Mouse (Mus musculus) telencephalon, adult 2 months (tissue): ENCODE measurements at regions not wholly inside any gene's neighbourhood (a gene's known extent, or its start where the extent isn't known, plus 50 kb on each side); places are given as distances from the start of the nearest gene placed in this dataset.

Source experiments
- DNase-seq: peaks from one replicate; pipeline ENCODE4 v3.0.0-alpha.2; 2011; ENCODE audit warnings: low read depth, low spot score

GRCm38 (mm10) chr11:57958233-57958632, 50.6 kb upstream of the Larp1 start:
- DNase-seq, result no peak

- DNase-seq, result no peak
Measured at GRCm38 (mm10) chr11:57956909-57957308, 52.0 kb upstream of the Larp1 start.

- no peak for DNase-seq
Measured at GRCm38 (mm10) chr11:57956076-57956475, 52.8 kb upstream of the Larp1 start.

- DNase-seq, result no peak
Measured at GRCm38 (mm10) chr11:57955476-57955875, 53.4 kb upstream of the Larp1 start.

GRCm38 (mm10) chr11:57954510-57955184, 54.2 kb upstream of the Larp1 start:
- DNase-seq, result no peak

GRCm38 (mm10) chr11:57953694-57954093, 55.2 kb upstream of the Larp1 start:
- DNase-seq, result no peak

- DNase-seq, result no peak
Measured at GRCm38 (mm10) chr11:57952619-57953018, 56.2 kb upstream of the Larp1 start.

GRCm38 (mm10) chr11:57951541-57952326, 57.1 kb upstream of the Larp1 start:
- no peak for DNase-seq

GRCm38 (mm10) chr11:57950989-57951388, 57.9 kb upstream of the Larp1 start:
- no peak for DNase-seq

- DNase-seq, result no peak
Measured at GRCm38 (mm10) chr11:57949067-57949466, 59.8 kb upstream of the Larp1 start.

- no peak for DNase-seq
Measured at GRCm38 (mm10) chr11:57947347-57947746, 61.5 kb upstream of the Larp1 start.

GRCm38 (mm10) chr11:57934391-57934850, 74.4 kb upstream of the Larp1 start:
- DNase-seq, result peak; percentile 6

- no peak for DNase-seq
Measured at GRCm38 (mm10) chr11:57933065-57933464, 75.8 kb upstream of the Larp1 start.

- DNase-seq, result no peak
Measured at GRCm38 (mm10) chr11:57929506-57929905, 79.4 kb upstream of the Larp1 start.

GRCm38 (mm10) chr11:57920263-57920662, 87.6 kb upstream of the Hand1 start:
- DNase-seq, result no peak

GRCm38 (mm10) chr11:57918447-57919059, 85.9 kb upstream of the Hand1 start:
- no peak for DNase-seq

GRCm38 (mm10) chr11:57917974-57918373, 85.4 kb upstream of the Hand1 start:
- DNase-seq, result no peak

- DNase-seq, result no peak
Measured at GRCm38 (mm10) chr11:57916016-57916415, 83.4 kb upstream of the Hand1 start.

- no peak for DNase-seq
Measured at GRCm38 (mm10) chr11:57913801-57914560, 81.4 kb upstream of the Hand1 start.

GRCm38 (mm10) chr11:57913020-57913699, 80.5 kb upstream of the Hand1 start:
- no peak for DNase-seq

GRCm38 (mm10) chr11:57911698-57912283, 79.2 kb upstream of the Hand1 start:
- DNase-seq, result no peak
